In the genomic region with DNA sequence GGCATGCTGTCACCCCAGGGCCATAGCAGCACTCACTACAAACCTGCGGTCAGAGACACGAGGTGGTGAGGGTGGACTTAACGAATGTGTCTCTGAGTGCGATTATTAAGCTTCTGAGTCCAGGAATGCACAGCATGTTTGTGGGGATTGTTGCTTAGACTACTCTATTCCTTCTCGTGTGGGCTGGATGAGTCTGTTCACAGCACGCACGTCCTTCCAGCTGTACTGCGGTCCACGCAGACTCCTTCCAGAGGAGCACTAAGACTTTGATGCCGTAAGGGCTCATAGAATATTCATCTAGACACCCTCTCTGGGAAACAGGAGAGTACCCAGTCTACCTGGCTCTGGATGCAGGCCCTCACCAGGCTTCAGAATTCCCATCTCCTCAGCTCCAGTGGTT, we compare ENCODE assay signal across 25 mouse cellular contexts.
"Had no signal": no experiment of that assay in that cellular context is flagged by ENCODE, and none has a peak within 500 bp of the region (broad histone marks: within the 10 kb centered on the region; RNA-seq: fewer than 3 reads in every experiment).

No protein-coding gene starts in this region.

- H3K4me2 ChIP-seq: heart, embryonic 11.5 days; heart, embryonic 13.5 days; heart, embryonic 15.5 days; hindbrain, embryonic 13.5 days; hindbrain, embryonic 15.5 days; kidney, embryonic 15.5 days; limb, embryonic 15.5 days; liver, embryonic 12.5 days had no signal

- H3K4me3 ChIP-seq: gastrocnemius, adult 2 months; heart, embryonic 13.5 days; heart, embryonic 15.5 days; hindbrain, embryonic 13.5 days; hindbrain, embryonic 15.5 days; kidney, embryonic 15.5 days; limb, embryonic 13.5 days; limb, embryonic 15.5 days; liver, embryonic 12.5 days had no signal

- H3K27ac ChIP-seq: gastrocnemius, adult 2 months; heart, embryonic 13.5 days; heart, embryonic 15.5 days; hindbrain, embryonic 13.5 days; hindbrain, embryonic 15.5 days; hindbrain, postnatal 0 days; kidney, embryonic 15.5 days; kidney, postnatal 0 days; limb, embryonic 13.5 days; limb, embryonic 15.5 days; liver, embryonic 12.5 days had no signal

- H3K9me3 ChIP-seq: heart, embryonic 13.5 days; heart, embryonic 15.5 days; hindbrain, embryonic 13.5 days; hindbrain, embryonic 15.5 days; kidney, embryonic 15.5 days; limb, embryonic 13.5 days; limb, embryonic 15.5 days; liver, embryonic 12.5 days had no signal

- H3K9ac ChIP-seq: heart, embryonic 13.5 days; heart, embryonic 15.5 days; hindbrain, embryonic 13.5 days; hindbrain, embryonic 15.5 days; kidney, embryonic 15.5 days; limb, embryonic 13.5 days; limb, embryonic 15.5 days; liver, embryonic 12.5 days had no signal

- ATAC-seq: hindbrain, postnatal 0 days; liver, embryonic 12.5 days had no signal

- H3K36me3 ChIP-seq: heart, embryonic 13.5 days; heart, embryonic 15.5 days; kidney, embryonic 15.5 days; limb, embryonic 13.5 days; limb, embryonic 15.5 days; liver, embryonic 12.5 days had no signal

- DNase-seq: gastrocnemius, adult 2 months; gastrocnemius, postnatal 10 days; gastrocnemius, postnatal 25 days; heart, adult 18-20 months; heart, postnatal 14 days; heart, postnatal 36 days; kidney, adult 11 months; kidney, adult 2 months; kidney, adult 9 months; kidney, postnatal 14 days; kidney, postnatal 36 days; layer of hippocampus, adult 9-11 months; layer of hippocampus, postnatal 36 days; left cerebral cortex, postnatal 4 days had no signal
